Mouse (Mus musculus) macrophage (primary cell): Measurements from ENCODE around the gene Slc22a23. TPM values are rescaled to one million over a fixed set of nuclear protein-coding genes. Genes with fewer than 3 reads are reported as not detected.

Experiments used
- H3K27ac ChIP-seq: fragments of 350-480 bp; formaldehyde crosslinking; 2 replicates; pipeline ENCODE4 v1.9.0; 2021
- H3K36me3 ChIP-seq: fragments of 350-480 bp; formaldehyde crosslinking; 2 replicates; pipeline ENCODE4 v1.9.0; 2021; ENCODE audit errors: inconsistent target
- H3K4me3 ChIP-seq: fragments of 350-480 bp; formaldehyde crosslinking; 2 replicates; pipeline ENCODE4 v1.9.0; 2021; ENCODE audit errors: inconsistent target
- H3K79me2 ChIP-seq: fragments of 350-480 bp; formaldehyde crosslinking; 2 replicates; pipeline ENCODE4 v1.9.0; 2021; ENCODE audit errors: inconsistent target
- WGBS: methylation state at CpG from one replicate; pipeline ENCODE4 v1.1.7; 2026; ENCODE audit warnings: inconsistent platforms; ENCODE audit not compliant: missing documents; 5-methylcytosine and 5-hydroxymethylcytosine counted together
- polyA plus RNA-seq: library from polyadenylated mRNA; stranded (reverse); fragments of 250-400 nt; gene quantifications from 3 replicates; pipeline ENCODE4 v1.2.4, GENCODE M21; 2018; ENCODE audit warnings: inconsistent platforms

The Slc22a23 gene
- polyA plus RNA-seq, 1 experiment from 2014 or later = 0.16 TPM

GRCm38 (mm10) chr13:34131708-34132060 lies 213.3 kb downstream of the Slc22a23 start:
- Histone ChIP-seq H3K36me3 (no peaks in the 10 kb centered on the region), H3K79me2 (no peaks in the 10 kb centered on the region), H3K4me3 (no peak overlapping the region), H3K27ac (no peak overlapping the region)
- WGBS = 19% methylated on average over 10 of the region's 10 CpGs

- WGBS = 6% methylated on average over 24 of the region's 24 CpGs
- Histone ChIP-seq H3K79me2 (no peaks in the 10 kb centered on the region), H3K36me3 (no peaks in the 10 kb centered on the region), H3K27ac (no peak overlapping the region), H3K4me3 (peak overlapping the region; percentile 59; the same call in 1 of the 2 replicates)
Observed at GRCm38 (mm10) chr13:34131011-34131707, 213.8 kb downstream of the Slc22a23 start.

- Histone ChIP-seq H3K36me3 (no peaks in the 10 kb centered on the region), H3K79me2 (no peaks in the 10 kb centered on the region), H3K4me3 (peak within 1 kb of the TSS; percentile 59), H3K27ac (no peak within 1 kb of the TSS)
- under 1% methylated on average over 23 of the region's 26 CpGs for WGBS
Observed at GRCm38 (mm10) chr13:34130226-34130731, 214.7 kb downstream of the Slc22a23 start, which contains the start of gene Tubb2b. TSS of gene Tubb2b (minus strand) at chr13:34130466.

- Histone ChIP-seq H3K27ac (no peak overlapping the region), H3K79me2 (no peaks in the 10 kb centered on the region), H3K36me3 (no peaks in the 10 kb centered on the region), H3K4me3 (peak overlapping the region; percentile 59)
- WGBS = 6% methylated on average over 31 of the region's 31 CpGs
Observed at GRCm38 (mm10) chr13:34129485-34130225, 215.3 kb downstream of the Slc22a23 start.

Other genes starting within 250 kb of the Slc22a23 start
- gene Tubb2b, start 214.7 kb downstream of the Slc22a23 start, polyA plus RNA-seq = 3.6 to 6.5 TPM (median 5.1 TPM) in 3 replicates
- gene Psmg4, start 182.2 kb downstream of the Slc22a23 start, polyA plus RNA-seq = 13.9 to 63.8 TPM (median 55.2 TPM) in 3 replicates